Mouse (Mus musculus): ENCODE results near the gene Zfp110. TPM values are rescaled to one million over a fixed set of nuclear protein-coding genes. Genes with fewer than 3 reads are reported as not detected.

The Zfp110 gene
- polyA plus RNA-seq, 1 experiment: 11.4 TPM

DNA sequence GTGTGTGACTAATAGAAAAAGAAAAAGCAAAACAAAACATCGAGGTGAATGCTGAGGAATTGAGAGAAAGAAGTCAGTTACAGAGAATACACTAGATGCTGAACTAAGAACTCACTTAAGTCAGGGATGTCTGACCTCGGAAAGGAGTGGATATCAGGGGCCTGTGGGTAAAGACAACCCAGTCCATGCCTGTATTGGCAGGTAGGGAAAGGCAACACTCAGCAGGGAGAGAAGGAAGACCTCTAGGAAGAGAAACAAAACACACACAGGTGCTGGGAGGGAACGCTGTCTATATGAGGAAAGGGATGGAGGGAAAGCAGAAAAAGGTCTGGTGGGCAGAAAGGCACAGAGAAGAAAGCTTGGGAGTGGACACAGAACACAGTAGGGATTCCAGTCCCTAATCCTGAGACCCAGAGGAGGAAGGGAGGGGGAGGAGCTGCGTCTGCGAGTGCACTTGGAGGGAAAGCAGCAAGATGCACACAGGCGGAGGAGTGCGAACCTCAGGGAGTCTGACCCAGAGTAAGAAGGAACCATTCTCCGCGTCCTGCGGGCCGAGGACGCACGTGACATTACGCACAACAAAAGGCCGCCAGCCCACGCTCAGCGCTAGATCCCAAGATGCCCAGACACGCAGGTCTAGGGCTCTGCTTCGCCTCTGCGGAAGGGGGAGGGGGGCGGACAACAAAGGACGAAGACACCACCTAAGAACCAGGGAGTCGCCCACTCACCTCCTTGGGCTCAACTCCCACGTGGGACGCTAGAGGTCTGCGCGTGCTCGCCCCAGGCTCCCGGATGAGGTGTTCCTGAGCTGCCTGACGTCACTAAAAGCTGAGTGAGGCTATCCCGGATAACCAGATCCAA, 31.5 kb upstream of the Zfp110 start, which contains the start of gene Zscan18:
Gene Zscan18 (minus strand): TSS at position 770 of the 861 bp plus-strand sequence.
- H3K36me3 ChIP-seq (ENCODE audit: control insufficient read depth, insufficient read depth): peaks cover 19% of the 10 kb centered on the region
- no peak within 1 kb of the TSS for H3K4me2 ChIP-seq (ENCODE audit: low read depth)
- H3K27me3 ChIP-seq (ENCODE audit: control insufficient read depth, insufficient read depth, insufficient read length): no peaks in the 10 kb centered on the region
- H3K79me2 ChIP-seq (ENCODE audit: control insufficient read depth, insufficient read depth): no peaks in the 10 kb centered on the region
- no peak for TF ChIP-seq MAX (IDR thresholded peaks at IDR 0.05; ENCODE audit: low read depth)
- no peak within 1 kb of the TSS for H3ac ChIP-seq (ENCODE audit: control insufficient read depth, insufficient read length)
- no peak within 1 kb of the TSS for H3K4me3 ChIP-seq

GRCm38 (mm10) chr7:12803727-12804071, 30.9 kb upstream of the Zfp110 start:
- Histone ChIP-seq H3K27me3 (ENCODE audit: control insufficient read depth, insufficient read depth, insufficient read length) (no peaks in the 10 kb centered on the region), H3ac (ENCODE audit: control insufficient read depth, insufficient read length) (no peak overlapping the region), H3K36me3 (ENCODE audit: control insufficient read depth, insufficient read depth) (peaks cover 23% of the 10 kb centered on the region), H3K4me3 (no peak overlapping the region), H3K4me2 (ENCODE audit: low read depth) (no peak overlapping the region), H3K79me2 (ENCODE audit: control insufficient read depth, insufficient read depth) (no peaks in the 10 kb centered on the region)
- TF ChIP-seq POLR2AphosphoS2 (IDR thresholded peaks at IDR 0.05; ENCODE audit: insufficient read length, low read depth): no peak
- no peak for TF ChIP-seq E2F4 (IDR thresholded peaks at IDR 0.05; ENCODE audit: insufficient read depth)
- TF ChIP-seq TCF12 (IDR thresholded peaks at IDR 0.05; ENCODE audit: insufficient read depth, poor library complexity, severe bottlenecking): no peak
- TF ChIP-seq CEBPB (IDR thresholded peaks at IDR 0.05; ENCODE audit: insufficient read depth, poor library complexity, severe bottlenecking): no peak
- TF ChIP-seq TCF3 (IDR thresholded peaks at IDR 0.05; ENCODE audit: insufficient read length, low read depth): no peak
- no peak for TF ChIP-seq REST (IDR thresholded peaks at IDR 0.05; ENCODE audit: insufficient read depth, insufficient read length)
- no peak for TF ChIP-seq SRF (IDR thresholded peaks at IDR 0.05; ENCODE audit: control insufficient read depth, insufficient read length, low read depth)
- TF ChIP-seq MYOG (IDR thresholded peaks at IDR 0.05; ENCODE audit: control insufficient read depth in 1 of 3, insufficient read depth in 1 of 3, insufficient read length in 2 of 3, low read depth in 2 of 3): no peak
- TF ChIP-seq POLR2A (IDR thresholded peaks at IDR 0.05; ENCODE audit: insufficient read length, low read depth): no peak

- Histone ChIP-seq H3K79me2 (ENCODE audit: control insufficient read depth, insufficient read depth) (peaks cover 11% of the 10 kb centered on the region), H3K27me3 (ENCODE audit: control insufficient read depth, insufficient read depth, insufficient read length) (no peaks in the 10 kb centered on the region), H3K36me3 (ENCODE audit: control insufficient read depth, insufficient read depth) (peaks cover 11% of the 10 kb centered on the region), H3K4me3 (no peak overlapping the region), H3K4me2 (ENCODE audit: low read depth) (no peak overlapping the region), H3ac (ENCODE audit: control insufficient read depth, insufficient read length) (no peak overlapping the region)
- no peak for TF ChIP-seq MAX (IDR thresholded peaks at IDR 0.05; ENCODE audit: low read depth)
- TF ChIP-seq REST (IDR thresholded peaks at IDR 0.05; ENCODE audit: insufficient read depth, insufficient read length): no peak
- no peak for TF ChIP-seq POLR2A (IDR thresholded peaks at IDR 0.05; ENCODE audit: insufficient read length, low read depth)
- no peak for TF ChIP-seq TCF12 (IDR thresholded peaks at IDR 0.05; ENCODE audit: insufficient read depth, poor library complexity, severe bottlenecking)
- TF ChIP-seq SRF (IDR thresholded peaks at IDR 0.05; ENCODE audit: control insufficient read depth, insufficient read length, low read depth): no peak
- no peak for TF ChIP-seq POLR2AphosphoS2 (IDR thresholded peaks at IDR 0.05; ENCODE audit: insufficient read length, low read depth)
- no peak for TF ChIP-seq USF1 (IDR thresholded peaks at IDR 0.05; ENCODE audit: low read depth)
- no peak for TF ChIP-seq CEBPB (IDR thresholded peaks at IDR 0.05; ENCODE audit: insufficient read depth, poor library complexity, severe bottlenecking)
- TF ChIP-seq E2F4 (IDR thresholded peaks at IDR 0.05; ENCODE audit: insufficient read depth): no peak
- TF ChIP-seq TCF3 (IDR thresholded peaks at IDR 0.05; ENCODE audit: insufficient read length, low read depth): no peak
- no peak for TF ChIP-seq MYOG (IDR thresholded peaks at IDR 0.05; ENCODE audit: control insufficient read depth in 1 of 3, insufficient read depth in 1 of 3, insufficient read length in 2 of 3, low read depth in 2 of 3)
- no peak for TF ChIP-seq MYOD1 (IDR thresholded peaks at IDR 0.05; ENCODE audit: control insufficient read depth in 1 of 3, insufficient read length in 2 of 3, low read depth in 2 of 3)
Measured at GRCm38 (mm10) chr7:12815566-12815965, 19.0 kb upstream of the Zfp110 start.

GRCm38 (mm10) chr7:12818521-12819295, 15.9 kb upstream of the Zfp110 start, which contains the start of gene Zfp329:
Gene Zfp329, minus strand, starts transcription at chr7:12818858.
- H3K36me3 ChIP-seq (ENCODE audit: control insufficient read depth, insufficient read depth): no peaks in the 10 kb centered on the region
- peaks cover 11% of the 10 kb centered on the region for H3K79me2 ChIP-seq (ENCODE audit: control insufficient read depth, insufficient read depth)
- TF ChIP-seq POLR2AphosphoS2 (IDR thresholded peaks at IDR 0.05; ENCODE audit: insufficient read length, low read depth) (peak; percentile 97), TCF12 (IDR thresholded peaks at IDR 0.05; ENCODE audit: insufficient read depth, poor library complexity, severe bottlenecking) (no peak), POLR2A (IDR thresholded peaks at IDR 0.05; ENCODE audit: insufficient read length, low read depth) (peak; percentile 94), E2F4 (IDR thresholded peaks at IDR 0.05; ENCODE audit: insufficient read depth) (no peak)
- no peaks in the 10 kb centered on the region for H3K27me3 ChIP-seq (ENCODE audit: control insufficient read depth, insufficient read depth, insufficient read length)
- H3K4me2 ChIP-seq (ENCODE audit: low read depth): peak within 1 kb of the TSS; percentile 91
- H3ac ChIP-seq (ENCODE audit: control insufficient read depth, insufficient read length): peak within 1 kb of the TSS; percentile 74
- peak within 1 kb of the TSS; percentile 71 for H3K4me3 ChIP-seq

DNA sequence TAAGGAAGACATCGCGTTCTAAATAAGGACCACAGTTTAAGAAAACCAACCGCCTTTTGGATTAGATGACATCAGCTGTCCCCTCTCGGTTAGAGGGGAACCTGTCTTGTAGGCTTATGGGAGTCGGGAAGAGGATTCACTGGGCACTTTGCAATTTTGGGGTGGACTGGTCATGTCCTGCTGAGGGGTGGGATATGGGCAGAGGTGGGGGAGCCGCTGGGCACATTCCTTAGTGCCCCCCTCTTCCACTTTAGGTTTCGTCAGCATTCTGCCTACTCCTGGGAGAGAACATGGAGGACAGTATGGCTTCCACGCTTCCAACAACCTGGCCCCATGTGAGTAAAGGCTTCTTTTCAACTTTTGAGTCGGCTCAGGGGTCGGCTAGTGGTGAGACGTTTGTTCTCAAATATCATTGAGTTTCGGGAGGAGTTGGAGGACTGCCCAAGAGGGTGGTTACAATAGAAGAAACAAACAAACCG, 671 bp downstream of the Zfp110 start:
- Histone ChIP-seq H3K4me3 (peak overlapping the region; percentile 76), H3K4me2 (ENCODE audit: low read depth) (peak overlapping the region; percentile 73), H3K79me2 (ENCODE audit: control insufficient read depth, insufficient read depth) (no peaks in the 10 kb centered on the region), H3K27me3 (ENCODE audit: control insufficient read depth, insufficient read depth, insufficient read length) (no peaks in the 10 kb centered on the region), H3ac (ENCODE audit: control insufficient read depth, insufficient read length) (peak overlapping the region; percentile 35), H3K36me3 (ENCODE audit: control insufficient read depth, insufficient read depth) (peaks cover 12% of the 10 kb centered on the region)
- no peak for TF ChIP-seq USF1 (IDR thresholded peaks at IDR 0.05; ENCODE audit: low read depth)
- TF ChIP-seq TCF12 (IDR thresholded peaks at IDR 0.05; ENCODE audit: insufficient read depth, poor library complexity, severe bottlenecking): no peak
- no peak for TF ChIP-seq POLR2AphosphoS2 (IDR thresholded peaks at IDR 0.05; ENCODE audit: insufficient read length, low read depth)
- no peak for TF ChIP-seq SRF (IDR thresholded peaks at IDR 0.05; ENCODE audit: control insufficient read depth, insufficient read length, low read depth)
- TF ChIP-seq MYOG (IDR thresholded peaks at IDR 0.05; ENCODE audit: control insufficient read depth in 1 of 3, insufficient read depth in 1 of 3, insufficient read length in 2 of 3, low read depth in 2 of 3): no peak
- TF ChIP-seq CEBPB (IDR thresholded peaks at IDR 0.05; ENCODE audit: insufficient read depth, poor library complexity, severe bottlenecking): no peak
- TF ChIP-seq MYOD1 (IDR thresholded peaks at IDR 0.05; ENCODE audit: control insufficient read depth in 1 of 3, insufficient read length in 2 of 3, low read depth in 2 of 3): no peak
- no peak for TF ChIP-seq POLR2A (IDR thresholded peaks at IDR 0.05; ENCODE audit: insufficient read length, low read depth)
- TF ChIP-seq TCF3 (IDR thresholded peaks at IDR 0.05; ENCODE audit: insufficient read length, low read depth): no peak
- no peak for TF ChIP-seq MAX (IDR thresholded peaks at IDR 0.05; ENCODE audit: low read depth)

All from myocyte (in vitro differentiated cells).